Mouse (Mus musculus): ENCODE results near the gene Gm8297. TPM values are rescaled to one million over a fixed set of nuclear protein-coding genes. Genes with fewer than 3 reads are reported as not detected.
"Not testable (repeated sequence)": the region's sequence is repeated elsewhere in the genome, so short reads cannot be mapped to it uniquely, and the experiment has no call there.

The Gm8297 gene
- not detected in 2 replicates for polyA plus RNA-seq (2015; fragmentation: Nextera tagmentation; extraction: Ambion mirVana)

DNA sequence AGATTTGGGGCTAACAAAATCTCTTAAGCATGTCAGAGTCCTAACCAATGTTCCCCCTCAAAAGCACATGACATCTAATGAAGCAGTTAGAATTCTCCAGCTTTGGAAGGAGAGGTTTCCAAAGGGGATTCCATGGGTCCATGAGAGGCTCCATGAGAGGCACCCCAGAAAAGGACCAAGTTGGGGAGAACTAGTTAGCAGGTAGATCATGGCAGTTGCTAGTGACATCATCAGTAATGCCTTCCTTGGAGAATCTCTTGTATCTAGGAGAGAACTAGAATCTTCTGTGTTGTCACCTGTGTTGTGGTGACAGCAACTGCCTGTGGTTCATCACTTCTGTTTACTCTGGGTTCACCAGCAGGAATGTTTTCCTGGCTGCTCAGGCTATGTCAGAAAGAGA, at the start of gene Gm8297:
Gene Gm8297 (plus strand): TSS at position 301 of the 400 bp plus-strand sequence.
- not testable (repeated sequence) for H3K4me2 ChIP-seq (replicated peaks; ENCODE audit: low read depth, low read length); H3K9ac ChIP-seq (replicated peaks; ENCODE audit: low read depth); H3K27ac ChIP-seq (ENCODE audit: low read length); H3K9me3 ChIP-seq (ENCODE audit: low read length); H3K4me3 ChIP-seq (ENCODE audit: low read depth, low read length); H3K36me3 ChIP-seq (ENCODE audit: insufficient read depth, low read length); DNase-seq (ENCODE audit: low spot score); ATAC-seq; H3K27me3 ChIP-seq (replicated peaks; ENCODE audit: insufficient read depth, low read length); H3K4me1 ChIP-seq (ENCODE audit: insufficient read depth, low read depth, low read length)

DNA sequence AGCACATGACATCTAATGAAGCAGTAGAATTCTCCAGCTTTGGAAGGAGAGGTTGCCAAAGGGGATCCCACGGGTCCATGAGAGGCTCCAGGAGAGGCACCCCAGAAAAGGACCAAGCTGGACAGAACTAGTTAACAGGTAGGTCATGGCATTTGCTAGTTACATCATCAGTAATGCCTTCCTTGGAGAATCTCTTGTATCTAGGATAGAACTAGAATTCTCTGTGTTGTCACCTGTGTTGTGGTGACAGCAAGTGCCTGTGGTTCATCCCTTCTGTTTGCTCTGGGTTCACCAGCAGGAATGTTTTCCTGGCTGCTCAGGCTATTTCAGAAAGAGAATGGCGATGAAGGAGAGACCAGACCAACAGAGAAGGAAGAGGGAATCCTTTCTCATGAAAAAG, 31.9 kb downstream of the Gm8297 start, which contains the start of gene Gm3298:
Gene Gm3298 (plus strand): TSS at position 301 of the 400 bp plus-strand sequence.
- 67% methylated on average over 1 of the region's 2 CpGs for WGBS
- not testable (repeated sequence) for H3K4me3 ChIP-seq (ENCODE audit: low read depth, low read length); H3K4me1 ChIP-seq (ENCODE audit: insufficient read depth, low read depth, low read length); H3K27me3 ChIP-seq (replicated peaks; ENCODE audit: insufficient read depth, low read length); H3K4me2 ChIP-seq (replicated peaks; ENCODE audit: low read depth, low read length); H3K27ac ChIP-seq (ENCODE audit: low read length); H3K9me3 ChIP-seq (ENCODE audit: low read length); DNase-seq (ENCODE audit: low spot score); H3K9ac ChIP-seq (replicated peaks; ENCODE audit: low read depth); H3K36me3 ChIP-seq (ENCODE audit: insufficient read depth, low read length); ATAC-seq

Other genes with a start within 250 kb of the Gm8297 start
- gene Gm9602, start 207.6 kb upstream of the Gm8297 start, polyA plus RNA-seq (2015; fragmentation: Nextera tagmentation; extraction: Ambion mirVana), result not detected in 2 replicates
- not detected in 2 replicates for gene Gm3269, start 145.8 kb upstream of the Gm8297 start, polyA plus RNA-seq (2015; fragmentation: Nextera tagmentation; extraction: Ambion mirVana)
- gene Gm3264, start 128.4 kb upstream of the Gm8297 start, polyA plus RNA-seq (2015; fragmentation: Nextera tagmentation; extraction: Ambion mirVana), result 0.23 TPM in 1 of 2 replicates, not detected in the other
- not detected in 2 replicates for gene Gm3278, start 91.5 kb upstream of the Gm8297 start, polyA plus RNA-seq (2015; fragmentation: Nextera tagmentation; extraction: Ambion mirVana)
- gene Gm3298, start 32.0 kb downstream of the Gm8297 start, polyA plus RNA-seq (2015; fragmentation: Nextera tagmentation; extraction: Ambion mirVana), result not detected in 2 replicates
- not detected in 2 replicates for gene 4930555G01Rik, start 66.7 kb downstream of the Gm8297 start, polyA plus RNA-seq (2015; fragmentation: Nextera tagmentation; extraction: Ambion mirVana)
- gene Gm8281, start 87.1 kb downstream of the Gm8297 start, polyA plus RNA-seq (2015; fragmentation: Nextera tagmentation; extraction: Ambion mirVana), result 0.37 and 0.46 TPM in 2 replicates
- not detected in 2 replicates for gene Gm8279, start 147.6 kb downstream of the Gm8297 start, polyA plus RNA-seq (2015; fragmentation: Nextera tagmentation; extraction: Ambion mirVana)
- not detected in 2 replicates for gene Gm3317, start 180.6 kb downstream of the Gm8297 start, polyA plus RNA-seq (2015; fragmentation: Nextera tagmentation; extraction: Ambion mirVana)
- not detected in 2 replicates for gene Gm8271, start 201.9 kb downstream of the Gm8297 start, polyA plus RNA-seq (2015; fragmentation: Nextera tagmentation; extraction: Ambion mirVana)

All from lung, postnatal 0 days (tissue).